Mouse (Mus musculus): ENCODE results near the gene Capn11. TPM values are rescaled to one million over a fixed set of nuclear protein-coding genes. Genes with fewer than 3 reads are reported as not detected.
A peak's percentile ranks its signal among the peaks of the same experiment; 100 is the strongest.

The Capn11 gene
- total and polyA plus RNA-seq, 2 experiments from 2014 or later, result 0.19 to 1.2 TPM

- Histone ChIP-seq H3K4me3 (ENCODE audit: low read depth, low read length) (0 out of 2 replicates have a peak overlapping the region, but pooled peaks have one; percentile 5), H3K9me3 (ENCODE audit: low read length) (no peaks in the 10 kb centered on the region), H3K4me2 (ENCODE audit: low read depth, low read length, poor library complexity, severe bottlenecking) (peak overlapping the region; percentile 43), H3K4me1 (ENCODE audit: insufficient read depth, low read length) (peaks cover 4% of the 10 kb centered on the region; the same call in 1 of the 2 replicates), H3K36me3 (ENCODE audit: insufficient read depth, low read length) (peaks cover 35% of the 10 kb centered on the region), H3K9ac (replicated peaks; ENCODE audit: low read length, poor library complexity, severe bottlenecking) (peak overlapping the region; percentile 51; the same call in 1 of the 2 replicates), H3K27ac (ENCODE audit: low read depth, low read length) (peak overlapping the region; percentile 84), H3K27me3 (ENCODE audit: insufficient read depth, low read length) (no peaks in the 10 kb centered on the region)
- ATAC-seq (ENCODE audit: low FRiP score) (peak; percentile 77), DNase-seq (ENCODE audit: low spot score) (peak; percentile 93)
- WGBS, result 52% methylated on average over 8 of the region's 8 CpGs
- TF ChIP-seq CTCF (IDR thresholded peaks at IDR 0.05), result no peak
These were observed 21.4 kb upstream of the Capn11 start for GRCm38 (mm10) chr17:45680391-45680980.

- peak; percentile 31 for DNase-seq (ENCODE audit: low spot score)
- H3K36me3 ChIP-seq (ENCODE audit: insufficient read depth, low read length), result peaks cover 53% of the 10 kb centered on the region
- no peak overlapping the region for H3K4me2 ChIP-seq (ENCODE audit: low read depth, low read length, poor library complexity, severe bottlenecking)
- no peak overlapping the region for H3K9ac ChIP-seq (replicated peaks; ENCODE audit: low read length, poor library complexity, severe bottlenecking)
- H3K27ac ChIP-seq (ENCODE audit: low read depth, low read length), result no peak overlapping the region
- no peak for ATAC-seq (ENCODE audit: low FRiP score)
- no peak overlapping the region for H3K4me3 ChIP-seq (ENCODE audit: low read depth, low read length)
- H3K27me3 ChIP-seq (ENCODE audit: insufficient read depth, low read length), result no peaks in the 10 kb centered on the region
- no peaks in the 10 kb centered on the region for H3K4me1 ChIP-seq (ENCODE audit: insufficient read depth, low read length)
- 31% methylated on average over 7 of the region's 7 CpGs for WGBS
- H3K9me3 ChIP-seq (ENCODE audit: low read length), result no peaks in the 10 kb centered on the region
- TF ChIP-seq CTCF (IDR thresholded peaks at IDR 0.05), result peak; percentile 85
These were observed 19.0 kb upstream of the Capn11 start for GRCm38 (mm10) chr17:45678106-45678505.

- 100% methylated on average over 2 of the region's 2 CpGs for whole genome bisulfite sequencing
- peaks cover 68% of the 10 kb centered on the region for H3K36me3 ChIP-seq (ENCODE audit: insufficient read depth, low read length)
These were observed 13.5 kb upstream of the Capn11 start for GRCm38 (mm10) chr17:45672598-45672997.

GRCm38 (mm10) chr17:45671821-45672220 is 12.7 kb upstream of the Capn11 start:
- H3K27ac ChIP-seq (ENCODE audit: low read depth, low read length), result no peak overlapping the region
- ATAC-seq (ENCODE audit: low FRiP score) (no peak), DNase-seq (ENCODE audit: low spot score) (peak; percentile 14)
- no peak overlapping the region for H3K4me2 ChIP-seq (ENCODE audit: low read depth, low read length, poor library complexity, severe bottlenecking)
- H3K9me3 ChIP-seq (ENCODE audit: low read length), result no peaks in the 10 kb centered on the region
- WGBS, result 100% methylated on average over 1 of the region's 1 CpGs
- H3K27me3 ChIP-seq (ENCODE audit: insufficient read depth, low read length), result no peaks in the 10 kb centered on the region
- no peak overlapping the region for H3K9ac ChIP-seq (replicated peaks; ENCODE audit: low read length, poor library complexity, severe bottlenecking)
- no peaks in the 10 kb centered on the region for H3K4me1 ChIP-seq (ENCODE audit: insufficient read depth, low read length)
- H3K36me3 ChIP-seq (ENCODE audit: insufficient read depth, low read length), result peaks cover 71% of the 10 kb centered on the region
- TF ChIP-seq CTCF (IDR thresholded peaks at IDR 0.05), result peak; percentile 69
- H3K4me3 ChIP-seq (ENCODE audit: low read depth, low read length), result no peak overlapping the region

More at GRCm38 (mm10) chr17:45672598-45672997, 13.5 kb upstream of the Capn11 start:
- Histone ChIP-seq H3K4me3 (ENCODE audit: low read depth, low read length) (no peak overlapping the region), H3K9me3 (ENCODE audit: low read length) (no peaks in the 10 kb centered on the region), H3K27me3 (ENCODE audit: insufficient read depth, low read length) (no peaks in the 10 kb centered on the region), H3K27ac (ENCODE audit: low read depth, low read length) (no peak overlapping the region), H3K4me2 (ENCODE audit: low read depth, low read length, poor library complexity, severe bottlenecking) (no peak overlapping the region), H3K4me1 (ENCODE audit: insufficient read depth, low read length) (no peaks in the 10 kb centered on the region), H3K9ac (replicated peaks; ENCODE audit: low read length, poor library complexity, severe bottlenecking) (no peak overlapping the region)
- no peak for TF ChIP-seq CTCF (IDR thresholded peaks at IDR 0.05)
- ATAC-seq (ENCODE audit: low FRiP score) (no peak), DNase-seq (ENCODE audit: low spot score) (no peak)

GRCm38 (mm10) chr17:45667986-45668385 is 8.9 kb upstream of the Capn11 start:
- Histone ChIP-seq H3K27ac (ENCODE audit: low read depth, low read length) (no peak overlapping the region), H3K4me2 (ENCODE audit: low read depth, low read length, poor library complexity, severe bottlenecking) (no peak overlapping the region), H3K36me3 (ENCODE audit: insufficient read depth, low read length) (peaks cover 68% of the 10 kb centered on the region), H3K9ac (replicated peaks; ENCODE audit: low read length, poor library complexity, severe bottlenecking) (no peak overlapping the region), H3K4me1 (ENCODE audit: insufficient read depth, low read length) (no peaks in the 10 kb centered on the region), H3K9me3 (ENCODE audit: low read length) (no peaks in the 10 kb centered on the region), H3K27me3 (ENCODE audit: insufficient read depth, low read length) (no peaks in the 10 kb centered on the region), H3K4me3 (ENCODE audit: low read depth, low read length) (no peak overlapping the region)
- no peak for DNase-seq (ENCODE audit: low spot score)
- WGBS, result 90% methylated on average over 10 of the region's 10 CpGs
- TF ChIP-seq CTCF (IDR thresholded peaks at IDR 0.05), result no peak
- ATAC-seq (ENCODE audit: low FRiP score), result no peak

- Histone ChIP-seq H3K27ac (ENCODE audit: low read depth, low read length) (no peak overlapping the region), H3K4me2 (ENCODE audit: low read depth, low read length, poor library complexity, severe bottlenecking) (no peak overlapping the region), H3K9ac (replicated peaks; ENCODE audit: low read length, poor library complexity, severe bottlenecking) (no peak overlapping the region), H3K4me1 (ENCODE audit: insufficient read depth, low read length) (no peaks in the 10 kb centered on the region), H3K36me3 (ENCODE audit: insufficient read depth, low read length) (peaks cover 68% of the 10 kb centered on the region), H3K4me3 (ENCODE audit: low read depth, low read length) (no peak overlapping the region), H3K9me3 (ENCODE audit: low read length) (no peaks in the 10 kb centered on the region), H3K27me3 (ENCODE audit: insufficient read depth, low read length) (no peaks in the 10 kb centered on the region)
- 89% methylated on average over 10 of the region's 10 CpGs for WGBS
- ATAC-seq (ENCODE audit: low FRiP score), result no peak
- TF ChIP-seq CTCF (IDR thresholded peaks at IDR 0.05), result no peak
- no peak for DNase-seq (ENCODE audit: low spot score)
These were observed 8.4 kb upstream of the Capn11 start for GRCm38 (mm10) chr17:45667481-45667880.
